Mouse (Mus musculus): ENCODE data around the gene Fndc1. TPM values are rescaled to one million over a fixed set of nuclear protein-coding genes. Genes with fewer than 3 reads are reported as not detected.
A peak's percentile ranks its signal among the peaks of the same experiment; 100 is the strongest.

The Fndc1 gene
- 0.61 and 0.81 TPM in 2 replicates for polyA plus RNA-seq (2016; fragmentation: Nextera tagmentation; extraction: Ambion mirVana)

GRCm38 (mm10) chr17:7826819-7827515 lies at the start of gene Fndc1:
TSS of gene Fndc1 (minus strand) at chr17:7827302.
- H3K27ac ChIP-seq = peak within 1 kb of the TSS; percentile 78
- H3K4me3 ChIP-seq = peak within 1 kb of the TSS; percentile 70
- 2% methylated on average over 60 of the region's 60 CpGs for WGBS

GRCm38 (mm10) chr17:7876541-7876940 lies 49.4 kb upstream of the Fndc1 start:
- no peaks in the 10 kb centered on the region for H3K27me3 ChIP-seq (ENCODE audit: insufficient read depth, poor library complexity, severe bottlenecking)
- 92% methylated on average over 13 of the region's 13 CpGs for WGBS
- no peak overlapping the region; the same call in 1 of the 2 replicates for H3K27ac ChIP-seq
- no peaks in the 10 kb centered on the region for H3K36me3 ChIP-seq
- peaks cover 11% of the 10 kb centered on the region for H3K4me1 ChIP-seq (replicated peaks)
- DNase-seq (ENCODE audit: low spot score) = no peak
- no peak overlapping the region for H3K4me3 ChIP-seq
- no peaks in the 10 kb centered on the region for H3K9me3 ChIP-seq

More at GRCm38 (mm10) chr17:7826819-7827515, at the start of gene Fndc1:
- H3K9me3 ChIP-seq = no peaks in the 10 kb centered on the region
- H3K27me3 ChIP-seq (ENCODE audit: insufficient read depth, poor library complexity, severe bottlenecking) = peaks cover 52% of the 10 kb centered on the region
- H3K4me1 ChIP-seq (replicated peaks) = peaks cover 16% of the 10 kb centered on the region
- no peaks in the 10 kb centered on the region for H3K36me3 ChIP-seq
- peak; percentile 71 for DNase-seq (ENCODE audit: low spot score)

- H3K27ac ChIP-seq = no peak overlapping the region; the same call in 1 of the 2 replicates
- no peak overlapping the region for H3K4me3 ChIP-seq
- WGBS = 33% methylated on average over 12 of the region's 12 CpGs
- H3K4me1 ChIP-seq (replicated peaks) = peaks cover 11% of the 10 kb centered on the region
- H3K9me3 ChIP-seq = no peaks in the 10 kb centered on the region
- H3K36me3 ChIP-seq = no peaks in the 10 kb centered on the region
- H3K27me3 ChIP-seq (ENCODE audit: insufficient read depth, poor library complexity, severe bottlenecking) = no peaks in the 10 kb centered on the region
- DNase-seq (ENCODE audit: low spot score) = peak; percentile 49
Observed at GRCm38 (mm10) chr17:7875941-7876461, 48.9 kb upstream of the Fndc1 start.

- Histone ChIP-seq H3K36me3 (no peaks in the 10 kb centered on the region), H3K27ac (peak overlapping the region; percentile 29; the same call in 1 of the 2 replicates)
- 84% methylated on average over 21 of the region's 21 CpGs for WGBS
Observed at GRCm38 (mm10) chr17:7874776-7875531, 47.9 kb upstream of the Fndc1 start.

GRCm38 (mm10) chr17:7873382-7873781 lies 46.3 kb upstream of the Fndc1 start:
- no peaks in the 10 kb centered on the region for H3K36me3 ChIP-seq
- peaks cover 14% of the 10 kb centered on the region for H3K4me1 ChIP-seq (replicated peaks)
- no peaks in the 10 kb centered on the region for H3K9me3 ChIP-seq
- H3K27ac ChIP-seq = 0 out of 2 replicates have a peak overlapping the region, but pooled peaks have one; percentile 18
- H3K27me3 ChIP-seq (ENCODE audit: insufficient read depth, poor library complexity, severe bottlenecking) = no peaks in the 10 kb centered on the region
- no peak for DNase-seq (ENCODE audit: low spot score)
- WGBS = 88% methylated on average over 7 of the region's 7 CpGs
- H3K4me3 ChIP-seq = no peak overlapping the region

More at GRCm38 (mm10) chr17:7874776-7875531, 47.9 kb upstream of the Fndc1 start:
- DNase-seq (ENCODE audit: low spot score) = no peak
- Histone ChIP-seq H3K4me3 (no peak overlapping the region), H3K27me3 (ENCODE audit: insufficient read depth, poor library complexity, severe bottlenecking) (no peaks in the 10 kb centered on the region), H3K9me3 (no peaks in the 10 kb centered on the region), H3K4me1 (replicated peaks) (peaks cover 11% of the 10 kb centered on the region)

GRCm38 (mm10) chr17:7871800-7872199 lies 44.7 kb upstream of the Fndc1 start:
- no peak overlapping the region for H3K27ac ChIP-seq
- H3K27me3 ChIP-seq (ENCODE audit: insufficient read depth, poor library complexity, severe bottlenecking) = no peaks in the 10 kb centered on the region
- no peak overlapping the region for H3K4me3 ChIP-seq
- no peaks in the 10 kb centered on the region for H3K36me3 ChIP-seq
- WGBS = 82% methylated on average over 10 of the region's 10 CpGs
- no peaks in the 10 kb centered on the region for H3K9me3 ChIP-seq
- DNase-seq (ENCODE audit: low spot score) = no peak
- H3K4me1 ChIP-seq (replicated peaks) = peaks cover 14% of the 10 kb centered on the region

- Histone ChIP-seq H3K27ac (no peak overlapping the region), H3K27me3 (ENCODE audit: insufficient read depth, poor library complexity, severe bottlenecking) (no peaks in the 10 kb centered on the region), H3K36me3 (no peaks in the 10 kb centered on the region), H3K4me3 (no peak overlapping the region), H3K4me1 (replicated peaks) (peaks cover 11% of the 10 kb centered on the region), H3K9me3 (no peaks in the 10 kb centered on the region)
- 90% methylated on average over 6 of the region's 6 CpGs for WGBS
- DNase-seq (ENCODE audit: low spot score) = no peak
Observed at GRCm38 (mm10) chr17:7870862-7871605, 43.9 kb upstream of the Fndc1 start.

- no peak overlapping the region for H3K4me3 ChIP-seq
- H3K4me1 ChIP-seq (replicated peaks) = 0 out of 2 replicates have a peak, but pooled peaks cover 3% of the 10 kb centered on the region
- no peaks in the 10 kb centered on the region for H3K36me3 ChIP-seq
- DNase-seq (ENCODE audit: low spot score) = no peak
- 74% methylated on average over 7 of the region's 7 CpGs for WGBS
- no peaks in the 10 kb centered on the region for H3K9me3 ChIP-seq
- H3K27me3 ChIP-seq (ENCODE audit: insufficient read depth, poor library complexity, severe bottlenecking) = no peaks in the 10 kb centered on the region
- H3K27ac ChIP-seq = no peak overlapping the region
Observed at GRCm38 (mm10) chr17:7869114-7869513, 42.0 kb upstream of the Fndc1 start.

GRCm38 (mm10) chr17:7868631-7869030 lies 41.5 kb upstream of the Fndc1 start:
- DNase-seq (ENCODE audit: low spot score) = peak; percentile 67
- no peak overlapping the region for H3K27ac ChIP-seq
- H3K36me3 ChIP-seq = no peaks in the 10 kb centered on the region
- H3K27me3 ChIP-seq (ENCODE audit: insufficient read depth, poor library complexity, severe bottlenecking) = no peaks in the 10 kb centered on the region
- H3K4me1 ChIP-seq (replicated peaks) = 0 out of 2 replicates have a peak, but pooled peaks cover 3% of the 10 kb centered on the region
- no peak overlapping the region for H3K4me3 ChIP-seq
- no peaks in the 10 kb centered on the region for H3K9me3 ChIP-seq
- WGBS = 15% methylated on average over 4 of the region's 4 CpGs

DNA sequence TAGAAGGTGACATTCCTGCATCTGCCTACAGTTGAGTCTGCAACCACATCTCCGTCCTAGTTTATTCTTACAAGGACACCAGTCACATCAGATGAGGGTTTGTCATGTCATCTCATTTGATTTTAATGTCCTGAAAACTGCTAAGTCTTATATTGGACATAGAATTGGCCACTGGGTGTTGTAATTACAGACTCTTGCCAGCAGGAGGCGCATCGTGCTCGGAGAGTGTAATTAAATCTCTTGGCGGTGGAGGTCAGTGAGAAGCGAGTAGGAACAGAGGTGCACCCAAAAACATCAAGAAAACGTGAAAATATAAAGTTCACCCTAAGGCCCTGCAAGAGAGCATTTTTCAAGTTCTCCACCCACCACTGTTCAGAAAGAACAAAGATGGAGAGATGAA lies 37.6 kb upstream of the Fndc1 start:
- 19% methylated on average over 7 of the region's 7 CpGs for WGBS
- DNase-seq (ENCODE audit: low spot score) = peak; percentile 23
- Histone ChIP-seq H3K4me3 (no peak overlapping the region), H3K27me3 (ENCODE audit: insufficient read depth, poor library complexity, severe bottlenecking) (no peaks in the 10 kb centered on the region), H3K36me3 (no peaks in the 10 kb centered on the region), H3K4me1 (replicated peaks) (0 out of 2 replicates have a peak, but pooled peaks cover 3% of the 10 kb centered on the region), H3K27ac (no peak overlapping the region), H3K9me3 (no peaks in the 10 kb centered on the region)

GRCm38 (mm10) chr17:7863745-7864144 lies 36.6 kb upstream of the Fndc1 start:
- DNase-seq (ENCODE audit: low spot score) = peak; percentile 73
- no peaks in the 10 kb centered on the region for H3K9me3 ChIP-seq
- 0 out of 2 replicates have a peak, but pooled peaks cover under 1% of the 10 kb centered on the region for H3K4me1 ChIP-seq (replicated peaks)
- WGBS = 25% methylated on average over 4 of the region's 4 CpGs
- H3K36me3 ChIP-seq = no peaks in the 10 kb centered on the region
- no peak overlapping the region for H3K4me3 ChIP-seq
- no peaks in the 10 kb centered on the region for H3K27me3 ChIP-seq (ENCODE audit: insufficient read depth, poor library complexity, severe bottlenecking)
- no peak overlapping the region for H3K27ac ChIP-seq

DNA sequence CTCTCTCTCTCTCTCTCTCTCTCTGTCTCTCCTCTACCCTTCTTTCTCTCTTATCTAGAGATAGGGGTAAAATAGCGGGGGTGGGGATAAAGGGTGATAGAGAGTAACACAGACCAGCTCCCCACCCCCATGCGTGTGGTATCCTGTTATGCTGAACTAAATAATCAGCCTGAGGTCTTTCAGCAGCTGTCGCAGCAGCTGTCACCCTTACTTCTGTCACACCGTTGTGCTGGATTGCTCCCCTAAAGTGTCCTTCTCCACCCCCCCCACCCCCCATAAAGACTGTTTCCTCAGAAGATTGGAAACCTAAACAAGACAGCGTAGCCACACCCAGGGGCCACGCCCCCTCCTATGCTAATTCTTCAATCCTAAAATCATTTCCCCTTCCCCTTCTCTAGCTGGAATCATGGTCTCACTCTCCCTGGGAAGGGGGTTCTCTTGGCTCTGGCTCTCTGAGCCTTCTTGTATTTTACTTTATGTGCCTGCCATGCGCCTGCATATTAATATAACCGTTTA lies 33.8 kb upstream of the Fndc1 start:
- H3K27me3 ChIP-seq (ENCODE audit: insufficient read depth, poor library complexity, severe bottlenecking) = no peaks in the 10 kb centered on the region
- H3K9me3 ChIP-seq = no peaks in the 10 kb centered on the region
- no peak overlapping the region for H3K27ac ChIP-seq
- no peak overlapping the region for H3K4me3 ChIP-seq
- DNase-seq (ENCODE audit: low spot score) = no peak
- WGBS = 65% methylated on average over 8 of the region's 8 CpGs
- H3K4me1 ChIP-seq (replicated peaks) = no peaks in the 10 kb centered on the region; the same call in 1 of the 2 replicates
- no peaks in the 10 kb centered on the region for H3K36me3 ChIP-seq
